Mouse (Mus musculus) right cerebral cortex, postnatal 36 days (tissue): ENCODE data around the gene 2410004P03Rik.
"Not testable (repeated sequence)": the region's sequence is repeated elsewhere in the genome, so short reads cannot be mapped to it uniquely, and the experiment has no call there.

ENCODE experiments used
- DNase-seq, 2 experiments: peaks; one replicate each; pipeline ENCODE4 v3.0.0; 2022; ENCODE audit warnings: low spot score in 2 of 2, mixed read lengths in 1 of 2

2410004P03Rik gene

GRCm38 (mm10) chr12:17021125-17021524 is 9.6 kb upstream of the 2410004P03Rik start:
- DNase-seq: not testable (repeated sequence)

- peak in 1 of 2 experiments; percentile 53 for DNase-seq
Measured at GRCm38 (mm10) chr12:17018468-17018867, 6.9 kb upstream of the 2410004P03Rik start.

- no peak for DNase-seq
Measured at GRCm38 (mm10) chr12:17015711-17016110, 4.2 kb upstream of the 2410004P03Rik start.

DNA sequence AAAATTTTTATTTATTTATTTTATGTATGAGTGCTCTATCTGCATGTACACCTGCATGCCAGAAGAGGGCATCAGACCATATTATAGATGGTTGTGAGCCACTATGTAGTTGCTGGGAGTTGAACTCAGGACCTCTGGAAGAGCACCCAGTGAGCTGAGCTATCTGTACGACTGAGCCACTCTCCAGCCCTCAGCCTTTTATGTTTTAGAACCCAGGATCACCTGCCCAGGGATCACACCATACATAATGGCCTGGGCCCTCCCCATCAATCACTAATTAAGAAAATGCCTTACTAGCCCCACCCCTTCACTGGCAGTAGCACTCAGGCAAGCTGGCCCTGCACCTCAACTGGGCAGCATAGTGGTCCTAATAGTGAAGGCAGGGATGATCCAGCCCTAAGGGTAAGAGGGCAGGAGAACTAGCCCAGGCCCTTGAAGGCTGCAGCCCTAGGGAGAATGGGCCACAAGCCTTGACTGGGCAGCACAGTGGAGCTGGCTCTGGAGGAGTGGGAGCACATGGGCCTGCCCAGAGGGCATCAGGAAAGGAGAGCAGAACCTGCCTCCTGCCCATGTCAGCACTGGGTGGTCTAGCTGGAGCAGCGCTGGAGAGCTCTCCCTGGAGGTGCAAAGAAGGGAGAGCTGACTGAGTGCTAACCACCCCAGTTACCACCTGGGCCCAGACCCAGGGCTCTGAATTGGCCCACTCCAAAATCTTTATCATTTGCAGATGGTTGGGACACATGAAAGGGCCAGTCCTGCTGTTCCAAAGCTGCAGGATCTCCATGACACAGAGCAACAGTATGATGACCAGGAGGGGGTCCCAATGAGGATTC is 756 bp upstream of the 2410004P03Rik start:
- DNase-seq: no peak

DNA sequence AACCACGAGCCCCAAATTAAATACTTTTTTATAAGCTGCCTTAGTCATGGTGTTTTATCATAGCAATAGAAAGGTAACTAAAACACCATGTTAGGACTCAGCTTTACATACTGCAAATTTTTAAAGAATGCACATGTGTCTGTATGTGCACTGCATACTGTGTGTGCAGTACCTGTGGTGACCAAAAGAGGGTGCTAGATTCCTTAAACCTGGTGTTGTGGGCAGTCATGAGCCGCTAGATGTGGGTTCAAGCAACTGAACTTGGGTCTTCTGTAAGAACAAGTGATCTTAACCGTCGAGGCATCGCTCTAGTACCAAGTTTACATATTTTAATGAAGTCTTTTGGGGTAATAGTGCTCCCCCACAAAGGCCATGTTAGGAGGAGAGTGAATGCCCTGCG is 2.1 kb downstream of the 2410004P03Rik start:
- DNase-seq: no peak

DNA sequence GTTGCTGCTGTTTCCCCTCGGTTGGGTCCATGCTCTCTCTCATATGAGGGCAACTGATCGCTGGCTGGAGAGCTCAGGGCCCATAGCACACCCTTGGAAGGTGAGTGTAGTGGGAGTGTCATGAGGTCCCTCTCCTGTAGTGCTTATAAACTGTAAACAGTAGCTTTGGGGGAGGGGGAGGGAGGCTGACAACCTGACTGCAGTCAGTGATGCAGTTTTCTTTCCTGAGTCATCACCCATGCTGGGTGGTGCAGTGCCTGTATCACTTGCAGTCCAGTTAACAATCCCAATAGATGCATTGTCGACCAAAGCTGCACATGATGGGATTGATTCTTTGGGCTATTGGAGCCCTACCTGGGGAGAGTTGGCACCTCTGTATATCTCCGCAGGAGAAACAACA is 10.3 kb downstream of the 2410004P03Rik start:
- no peak for DNase-seq

DNA sequence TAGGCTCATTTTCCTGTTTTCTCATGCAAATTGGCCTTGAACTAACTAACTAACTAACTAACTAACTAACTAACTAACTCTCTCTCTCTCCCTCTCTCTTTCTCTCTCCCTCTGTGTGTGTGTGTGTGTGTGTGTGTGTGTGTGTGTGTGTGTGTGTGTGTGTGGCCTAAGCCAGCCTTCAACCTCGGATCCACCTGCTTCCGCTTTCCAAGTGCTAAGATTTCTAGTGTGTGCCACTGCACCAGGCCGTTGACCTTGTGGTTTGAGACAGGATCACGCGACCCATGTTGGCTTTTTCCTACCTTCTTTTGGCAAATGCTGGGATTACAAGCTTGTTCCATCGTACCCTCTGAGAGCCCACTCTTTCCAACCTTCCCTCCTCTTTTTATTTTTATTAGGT is 10.9 kb downstream of the 2410004P03Rik start:
- no peak for DNase-seq

- DNase-seq: peak; percentile 54 to 65
Measured at GRCm38 (mm10) chr12:16999739-17000497, 11.6 kb downstream of the 2410004P03Rik start, which contains the start of gene Pqlc3. Pqlc3 (minus strand) TSS chr12:17000408.

DNA sequence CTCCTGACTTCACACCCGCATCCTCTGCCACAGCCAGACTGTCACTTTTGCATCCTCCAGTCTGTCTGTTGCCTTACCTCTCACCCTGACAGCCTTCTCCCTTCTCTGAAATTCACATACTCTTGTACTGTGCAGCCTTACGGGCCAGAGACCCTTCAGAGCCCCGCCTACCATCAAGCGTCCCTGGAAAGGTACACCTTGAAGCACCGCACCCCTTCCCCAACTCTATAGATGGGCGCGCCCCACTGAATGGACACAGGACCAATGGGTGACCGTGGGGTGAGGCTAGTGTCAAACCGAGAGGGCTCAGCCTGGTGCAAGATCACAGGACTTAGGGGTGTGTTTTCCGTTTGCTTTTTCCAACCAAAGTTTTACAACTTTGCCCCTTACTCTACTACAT is 12.4 kb downstream of the 2410004P03Rik start:
- DNase-seq: no peak

DNA sequence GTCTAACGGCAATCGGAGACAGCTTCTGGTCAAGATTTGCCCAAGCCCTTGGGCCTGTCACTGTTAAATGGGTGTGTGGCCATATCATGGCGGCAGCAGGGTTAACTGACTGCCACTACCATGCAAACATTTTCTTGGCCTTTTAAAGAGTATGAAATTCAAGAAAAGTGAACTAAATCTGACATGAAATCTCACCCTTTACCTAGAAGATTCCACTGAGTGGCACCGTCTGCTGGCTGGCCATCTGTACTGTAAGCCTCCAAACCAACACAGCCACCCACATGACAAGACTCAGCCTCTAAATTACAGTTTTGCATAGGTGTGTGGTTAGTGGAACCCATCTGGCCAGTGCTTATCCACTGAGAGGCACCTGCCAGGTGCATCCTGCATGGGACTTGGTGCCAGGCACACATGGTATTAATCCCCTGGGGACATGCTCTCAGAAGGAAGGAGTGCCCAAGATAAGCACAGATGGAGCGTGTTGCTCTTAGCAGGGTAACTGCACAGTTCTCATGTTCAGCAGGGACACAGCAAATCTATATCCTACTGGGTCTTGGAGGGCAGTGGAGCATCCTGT is 14.6 kb downstream of the 2410004P03Rik start:
- no peak for DNase-seq

DNA sequence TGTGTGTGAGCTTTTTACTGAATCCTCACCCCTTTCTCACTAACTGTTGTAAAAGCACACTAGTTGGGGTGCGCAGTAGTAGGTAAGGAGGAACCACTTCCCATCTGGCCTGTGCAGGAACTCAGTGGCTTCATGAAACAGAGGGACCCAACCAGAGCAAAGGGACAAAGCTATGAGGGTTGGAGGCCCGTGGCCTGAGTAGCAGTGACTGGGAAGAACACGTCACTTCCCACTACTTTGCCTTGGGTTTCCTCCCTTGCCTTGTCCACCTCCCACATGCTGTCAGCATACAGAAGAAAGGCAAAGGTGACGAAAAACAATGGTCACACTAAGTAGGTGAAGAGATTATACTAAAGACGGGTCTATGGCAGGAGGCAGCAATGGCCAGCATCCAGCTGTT is 15.2 kb downstream of the 2410004P03Rik start:
- DNase-seq: no peak

GRCm38 (mm10) chr12:16994291-16994690 is 17.2 kb downstream of the 2410004P03Rik start:
- no peak for DNase-seq

- no peak for DNase-seq
Measured at GRCm38 (mm10) chr12:16992355-16992754, 19.2 kb downstream of the 2410004P03Rik start.

DNA sequence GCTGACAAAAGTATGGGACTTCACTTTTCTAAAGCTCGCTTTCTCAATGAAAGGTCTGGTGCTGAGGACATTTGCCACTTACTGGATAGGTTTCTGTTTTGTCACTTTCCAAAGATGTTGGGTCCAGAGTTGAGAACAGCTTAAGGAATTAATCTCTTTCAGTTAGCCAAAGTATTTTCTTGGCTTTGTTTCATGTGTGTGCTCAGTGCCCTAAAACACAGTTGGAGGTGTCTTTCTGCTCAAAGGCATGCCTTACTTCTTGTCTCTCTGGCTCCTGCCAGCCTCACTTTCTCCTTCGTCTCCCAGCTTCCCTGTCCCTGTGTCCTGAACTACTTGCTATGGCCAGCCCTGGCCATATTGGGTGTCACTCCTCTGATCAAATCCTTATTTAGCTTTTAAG is 20.2 kb downstream of the 2410004P03Rik start:
- DNase-seq: no peak

GRCm38 (mm10) chr12:16985778-16986177 is 25.7 kb downstream of the 2410004P03Rik start:
- no peak for DNase-seq

DNA sequence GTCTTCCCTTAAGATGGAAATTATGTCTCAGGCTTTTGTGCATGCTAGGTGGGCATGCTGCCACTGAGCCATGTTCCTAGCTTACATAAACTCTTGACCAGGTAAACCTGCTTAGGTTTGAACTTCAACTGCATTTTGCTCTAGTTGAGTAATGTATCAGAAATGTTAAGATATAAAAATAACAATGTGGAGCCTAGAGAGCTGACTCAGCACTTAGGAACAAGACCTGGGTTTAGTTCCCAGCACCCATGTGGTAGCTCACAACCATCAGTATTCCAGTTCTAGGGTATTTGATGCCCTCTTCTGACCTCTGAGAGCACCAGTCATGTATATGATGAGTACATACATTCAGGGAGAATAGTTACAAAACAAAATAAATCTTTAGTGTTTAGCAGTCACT is 34.4 kb downstream of the 2410004P03Rik start:
- DNase-seq: no peak

DNA sequence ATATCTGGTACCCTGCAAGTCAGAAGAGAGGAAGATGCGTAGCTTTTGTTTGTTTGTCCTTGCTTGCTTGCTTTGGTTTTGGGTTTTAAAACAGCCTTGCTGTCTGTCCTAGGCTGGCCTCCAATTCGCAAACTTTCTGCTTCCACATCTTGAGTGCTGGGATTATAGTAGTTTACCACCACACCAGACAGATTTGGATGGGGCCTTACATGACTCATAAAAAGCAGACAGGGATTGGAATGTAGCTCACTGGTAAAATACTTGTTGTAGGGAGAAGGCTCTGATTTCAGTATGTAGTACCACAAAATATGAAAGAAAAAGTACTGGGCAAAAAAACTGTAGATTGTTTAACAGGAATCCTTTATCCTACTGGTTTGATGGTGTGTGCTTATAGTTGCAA is 44.7 kb downstream of the 2410004P03Rik start:
- no peak for DNase-seq

DNA sequence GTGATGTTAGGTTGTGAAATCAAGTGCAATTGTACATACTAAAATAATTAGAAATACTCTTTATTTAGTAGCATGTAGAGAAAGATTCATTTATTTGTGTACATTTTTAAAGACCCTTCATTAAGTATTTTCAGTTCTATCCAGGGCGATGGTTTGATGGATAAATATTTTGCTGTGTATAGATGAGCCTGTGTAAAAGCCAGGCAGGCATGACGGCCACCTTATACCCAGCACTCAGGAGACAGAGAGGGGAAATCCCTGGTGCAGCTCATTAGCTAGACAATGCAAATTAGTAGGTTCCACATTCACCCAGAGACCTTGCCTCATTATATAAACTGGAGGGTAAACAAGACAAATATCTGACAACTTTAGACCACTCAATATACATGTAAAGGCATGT is 48.2 kb downstream of the 2410004P03Rik start:
- no peak for DNase-seq

DNA sequence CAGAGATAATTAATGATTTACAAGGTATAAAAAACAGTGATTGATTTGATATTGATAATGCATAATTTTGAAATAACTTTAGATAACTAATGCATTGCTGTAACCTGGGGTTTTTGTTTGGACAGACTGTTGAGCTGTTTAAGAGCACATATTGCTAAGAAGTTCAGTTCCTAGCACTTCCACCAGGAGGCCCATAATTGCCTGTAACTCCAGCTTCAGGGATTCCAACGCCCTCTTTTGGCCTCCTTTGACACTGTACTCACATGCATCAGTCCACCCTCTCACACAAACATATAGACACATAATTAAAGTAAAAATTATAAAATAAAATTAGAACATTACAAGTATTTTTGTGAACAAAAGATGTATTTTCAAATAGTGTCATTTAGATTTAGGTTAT is 52.7 kb downstream of the 2410004P03Rik start:
- DNase-seq: no peak
